Mouse (Mus musculus) lung, postnatal 0 days (tissue): Measurements from ENCODE around the gene Atad2b.

Experiments
- CTCF ChIP-seq: IDR thresholded peaks from 2 replicates; pipeline ENCODE4 v1.5.1; 2016; ENCODE audit warnings: antibody characterized with exemption, mild to moderate bottlenecking
- EP300 ChIP-seq: IDR thresholded peaks from 2 replicates; pipeline ENCODE4 v1.6.1; 2016; ENCODE audit warnings: antibody characterized with exemption, mild to moderate bottlenecking, control low read depth

- TF ChIP-seq CTCF (no peak), EP300 (no peak)
Measured at GRCm38 (mm10) chr12:4953156-4953555, 36.0 kb downstream of the Atad2b start.
